Mouse (Mus musculus): Measurements from ENCODE around the gene BC025920. TPM values are rescaled to one million over a fixed set of nuclear protein-coding genes. Genes with fewer than 3 reads are reported as not detected.
A peak's percentile ranks its signal among the peaks of the same experiment; 100 is the strongest.
"Not testable (repeated sequence)": the region's sequence is repeated elsewhere in the genome, so short reads cannot be mapped to it uniquely, and the experiment has no call there.

Gene BC025920
- polyA plus RNA-seq, 1 experiment from 2014 or later = 1.6 TPM

GRCm38 (mm10) chr10:81633253-81634099, 27.4 kb downstream of the BC025920 start:
- WGBS = 3% methylated on average over 37 of the region's 37 CpGs
- Histone ChIP-seq H3K4me2 (replicated peaks) (peak overlapping the region; percentile 70), H3K4me3 (peak overlapping the region; percentile 50), H3K9me3 (no peaks in the 10 kb centered on the region), H3K36me3 (no peaks in the 10 kb centered on the region), H3K9ac (peak overlapping the region; percentile 55), H3K4me1 (0 out of 2 replicates have a peak, but pooled peaks cover 3% of the 10 kb centered on the region), H3K27me3 (0 out of 2 replicates have a peak, but pooled peaks cover 4% of the 10 kb centered on the region), H3K27ac (peak overlapping the region; percentile 71)
- ATAC-seq (ENCODE audit: insufficient number of reproducible peaks, insufficient read depth, low FRiP score, low TSS enrichment) = peak; percentile 87

DNA sequence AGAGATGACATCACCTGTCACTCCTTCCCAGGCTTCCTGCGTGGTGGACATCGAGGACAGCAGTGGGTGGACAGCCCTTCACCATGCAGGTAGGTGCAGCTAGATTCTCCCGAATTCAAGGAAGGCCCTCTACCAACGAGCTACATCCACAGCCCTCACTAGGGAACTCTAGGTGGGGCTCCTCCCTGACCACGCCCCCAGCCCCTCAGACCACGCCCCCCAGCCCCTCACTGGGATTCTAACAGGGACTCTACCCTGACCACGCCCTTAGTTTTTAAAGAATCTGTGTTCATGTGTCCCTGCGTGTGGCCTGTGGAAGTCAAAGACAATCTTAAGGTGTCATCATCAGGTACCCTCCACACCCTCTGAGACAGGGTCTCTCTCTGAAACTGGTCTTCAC, 30.3 kb downstream of the BC025920 start:
- Histone ChIP-seq H3K36me3 (no peaks in the 10 kb centered on the region), H3K27me3 (0 out of 2 replicates have a peak, but pooled peaks cover 4% of the 10 kb centered on the region), H3K4me1 (0 out of 2 replicates have a peak, but pooled peaks cover 3% of the 10 kb centered on the region), H3K9me3 (no peaks in the 10 kb centered on the region), H3K4me3 (no peak overlapping the region), H3K9ac (no peak overlapping the region), H3K27ac (no peak overlapping the region), H3K4me2 (replicated peaks) (no peak overlapping the region)
- no peak for ATAC-seq (ENCODE audit: insufficient number of reproducible peaks, insufficient read depth, low FRiP score, low TSS enrichment)
- WGBS = 17% methylated on average over 8 of the region's 8 CpGs

- ATAC-seq (ENCODE audit: insufficient number of reproducible peaks, insufficient read depth, low FRiP score, low TSS enrichment) = no peak
- Histone ChIP-seq H3K4me3 (no peak overlapping the region), H3K4me2 (replicated peaks) (no peak overlapping the region), H3K9me3 (no peaks in the 10 kb centered on the region), H3K9ac (no peak overlapping the region), H3K36me3 (no peaks in the 10 kb centered on the region), H3K27me3 (0 out of 2 replicates have a peak, but pooled peaks cover 4% of the 10 kb centered on the region), H3K4me1 (peaks cover 15% of the 10 kb centered on the region), H3K27ac (no peak overlapping the region)
- 75% methylated on average over 6 of the region's 6 CpGs for WGBS
Observed at GRCm38 (mm10) chr10:81638101-81638500, 32.0 kb downstream of the BC025920 start.

DNA sequence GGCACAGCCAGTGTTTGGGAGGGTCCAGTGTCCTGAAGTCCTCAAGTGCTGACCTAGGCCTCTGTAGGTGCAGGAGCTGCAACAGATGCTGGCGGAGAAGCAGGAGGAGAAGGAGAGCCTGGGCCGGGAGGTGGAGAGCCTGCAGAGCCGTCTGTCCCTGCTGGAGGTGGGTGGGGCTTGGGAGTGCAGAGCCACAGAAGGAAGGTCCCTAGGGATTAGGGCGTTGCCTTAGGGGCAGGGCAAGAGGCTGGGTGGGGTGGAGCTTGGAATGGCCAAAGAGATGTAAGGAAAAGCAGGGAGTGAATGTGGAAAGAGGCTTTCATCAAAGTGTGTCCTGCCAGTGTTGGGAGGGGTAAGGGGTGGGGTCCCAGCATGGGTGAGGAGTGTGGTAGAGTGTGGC, 34.8 kb downstream of the BC025920 start:
- not testable (repeated sequence) for H3K4me2 ChIP-seq (replicated peaks); H3K27ac ChIP-seq; H3K27me3 ChIP-seq; ATAC-seq (ENCODE audit: insufficient number of reproducible peaks, insufficient read depth, low FRiP score, low TSS enrichment); H3K9me3 ChIP-seq; H3K36me3 ChIP-seq; H3K9ac ChIP-seq; H3K4me3 ChIP-seq
- 45% methylated on average over 4 of the region's 4 CpGs for WGBS
- peaks cover 12% of the 10 kb centered on the region for H3K4me1 ChIP-seq

- no peak overlapping the region for H3K4me2 ChIP-seq (replicated peaks)
Observed at GRCm38 (mm10) chr10:81641566-81641965, 35.5 kb downstream of the BC025920 start.

GRCm38 (mm10) chr10:81641978-81642647, 36.0 kb downstream of the BC025920 start:
- Histone ChIP-seq H3K9me3 (no peaks in the 10 kb centered on the region), H3K4me1 (peaks cover 12% of the 10 kb centered on the region), H3K36me3 (no peaks in the 10 kb centered on the region), H3K27me3 (no peaks in the 10 kb centered on the region), H3K4me3 (peak overlapping the region; percentile 75), H3K4me2 (replicated peaks) (peak overlapping the region; percentile 89), H3K27ac (no peak overlapping the region), H3K9ac (peak overlapping the region; percentile 94)
- 75% methylated on average over 8 of the region's 8 CpGs for WGBS
- no peak for ATAC-seq (ENCODE audit: insufficient number of reproducible peaks, insufficient read depth, low FRiP score, low TSS enrichment)

More at GRCm38 (mm10) chr10:81641566-81641965, 35.5 kb downstream of the BC025920 start:
- no peak for ATAC-seq (ENCODE audit: insufficient number of reproducible peaks, insufficient read depth, low FRiP score, low TSS enrichment)
- peaks cover 12% of the 10 kb centered on the region for H3K4me1 ChIP-seq
- no peak overlapping the region for H3K4me3 ChIP-seq
- H3K36me3 ChIP-seq = no peaks in the 10 kb centered on the region
- WGBS = 95% methylated on average over 2 of the region's 2 CpGs
- no peaks in the 10 kb centered on the region for H3K27me3 ChIP-seq
- no peaks in the 10 kb centered on the region for H3K9me3 ChIP-seq
- H3K9ac ChIP-seq = no peak overlapping the region
- no peak overlapping the region for H3K27ac ChIP-seq

- 18% methylated on average over 24 of the region's 24 CpGs for WGBS
- H3K9me3 ChIP-seq = no peaks in the 10 kb centered on the region
- H3K27me3 ChIP-seq = no peaks in the 10 kb centered on the region
- no peaks in the 10 kb centered on the region for H3K36me3 ChIP-seq
- peak overlapping the region; percentile 89 for H3K4me2 ChIP-seq (replicated peaks)
- peaks cover 12% of the 10 kb centered on the region for H3K4me1 ChIP-seq
- peak overlapping the region; percentile 94 for H3K9ac ChIP-seq
- H3K27ac ChIP-seq = peak overlapping the region; percentile 94
- no peak; the same call in 1 of the 2 replicates for ATAC-seq (ENCODE audit: insufficient number of reproducible peaks, insufficient read depth, low FRiP score, low TSS enrichment)
- H3K4me3 ChIP-seq = peak overlapping the region; percentile 75
Observed at GRCm38 (mm10) chr10:81642648-81643448, 36.8 kb downstream of the BC025920 start.

GRCm38 (mm10) chr10:81643449-81644055, 37.5 kb downstream of the BC025920 start:
- Histone ChIP-seq H3K4me2 (replicated peaks) (peak overlapping the region; percentile 89), H3K4me3 (peak overlapping the region; percentile 75), H3K27ac (peak overlapping the region; percentile 94), H3K27me3 (no peaks in the 10 kb centered on the region), H3K9me3 (no peaks in the 10 kb centered on the region), H3K36me3 (no peaks in the 10 kb centered on the region), H3K9ac (peak overlapping the region; percentile 94), H3K4me1 (peaks cover 12% of the 10 kb centered on the region)
- WGBS = 1% methylated on average over 75 of the region's 75 CpGs
- peak; percentile 89 for ATAC-seq (ENCODE audit: insufficient number of reproducible peaks, insufficient read depth, low FRiP score, low TSS enrichment)

DNA sequence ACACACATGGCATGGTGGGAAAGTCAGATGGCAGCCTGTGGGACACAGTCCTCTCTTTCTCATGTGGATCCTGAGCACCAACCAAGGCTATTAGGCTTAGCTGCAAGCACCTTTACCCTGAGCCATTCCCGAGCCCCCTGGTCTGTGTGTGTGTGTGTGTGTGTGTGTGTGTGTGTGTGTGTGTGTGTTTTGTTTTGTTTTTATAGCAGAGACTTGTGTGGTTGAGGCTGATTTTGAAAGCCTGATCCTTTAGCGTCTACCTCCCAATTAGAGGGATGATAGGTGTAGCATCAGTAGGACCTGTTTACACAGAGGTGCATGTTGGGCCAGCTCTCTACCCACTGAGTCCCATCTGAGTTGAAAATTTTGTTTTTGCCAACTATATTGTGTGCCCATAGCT, 38.1 kb downstream of the BC025920 start:
- Histone ChIP-seq H3K4me3 (peak overlapping the region; percentile 75), H3K36me3 (no peaks in the 10 kb centered on the region), H3K9me3 (no peaks in the 10 kb centered on the region), H3K9ac (peak overlapping the region; percentile 94), H3K27ac (peak overlapping the region; percentile 94), H3K4me2 (replicated peaks) (peak overlapping the region; percentile 89), H3K4me1 (peaks cover 12% of the 10 kb centered on the region), H3K27me3 (no peaks in the 10 kb centered on the region)
- WGBS = 52% methylated on average over 2 of the region's 2 CpGs
- ATAC-seq (ENCODE audit: insufficient number of reproducible peaks, insufficient read depth, low FRiP score, low TSS enrichment) = no peak

- no peaks in the 10 kb centered on the region for H3K9me3 ChIP-seq
- peaks cover 12% of the 10 kb centered on the region for H3K4me1 ChIP-seq
- H3K9ac ChIP-seq = no peak overlapping the region
- no peak overlapping the region for H3K27ac ChIP-seq
- no peak overlapping the region for H3K4me2 ChIP-seq (replicated peaks)
- H3K4me3 ChIP-seq = no peak overlapping the region
- ATAC-seq (ENCODE audit: insufficient number of reproducible peaks, insufficient read depth, low FRiP score, low TSS enrichment) = no peak
- no peaks in the 10 kb centered on the region for H3K27me3 ChIP-seq
- H3K36me3 ChIP-seq = no peaks in the 10 kb centered on the region
- WGBS = 91% methylated on average over 18 of the region's 18 CpGs
Observed at GRCm38 (mm10) chr10:81644716-81645115, 38.6 kb downstream of the BC025920 start.

GRCm38 (mm10) chr10:81645391-81645790, 39.3 kb downstream of the BC025920 start:
- Histone ChIP-seq H3K27me3 (no peaks in the 10 kb centered on the region), H3K36me3 (no peaks in the 10 kb centered on the region), H3K4me3 (no peak overlapping the region), H3K27ac (no peak overlapping the region), H3K9me3 (no peaks in the 10 kb centered on the region), H3K4me1 (peaks cover 12% of the 10 kb centered on the region), H3K9ac (no peak overlapping the region), H3K4me2 (replicated peaks) (no peak overlapping the region)
- WGBS = 91% methylated on average over 4 of the region's 4 CpGs
- ATAC-seq (ENCODE audit: insufficient number of reproducible peaks, insufficient read depth, low FRiP score, low TSS enrichment) = no peak

Measured in embryonic facial prominence, embryonic 12.5 days (tissue).